Mouse (Mus musculus) kidney, embryonic 14.5 days (tissue): ENCODE data around the gene BC048679. TPM values are rescaled to one million over a fixed set of nuclear protein-coding genes. Genes with fewer than 3 reads are reported as not detected.
"Not testable (repeated sequence)": the region's sequence is repeated elsewhere in the genome, so short reads cannot be mapped to it uniquely, and the experiment has no call there.

Source experiments
- ATAC-seq: fragments of 200-750 bp; cut with Nextera tagmentation; 2 replicates; pipeline ENCODE4 v1.8.0; 2017; ENCODE audit warnings: moderate number of reproducible peaks, mild to moderate bottlenecking, moderate TSS enrichment, moderate library complexity; ENCODE audit not compliant: low FRiP score, low TSS enrichment
- H3K27ac ChIP-seq: fragments of 300-500 bp; sonication (generic); 2 replicates; pipeline ENCODE4 v1.5.1; 2014; ENCODE audit warnings: low read depth, mild to moderate bottlenecking, low read length, moderate library complexity, mixed read lengths
- H3K27me3 ChIP-seq: fragments of 300-500 bp; sonication (generic); 2 replicates; pipeline ENCODE4 v1.6.1; 2014; ENCODE audit warnings: mild to moderate bottlenecking, low read length; ENCODE audit not compliant: control insufficient read depth, insufficient read depth
- H3K36me3 ChIP-seq: fragments of 300-500 bp; sonication (generic); 2 replicates; pipeline ENCODE4 v1.6.1; 2014; ENCODE audit warnings: low read length, mixed read lengths; ENCODE audit not compliant: control insufficient read depth, insufficient read depth
- H3K4me1 ChIP-seq: fragments of 300-500 bp; sonication (generic); 2 replicates; pipeline ENCODE4 v1.6.1; 2014; ENCODE audit warnings: low read length, mixed read lengths; ENCODE audit not compliant: control insufficient read depth, insufficient read depth
- H3K4me2 ChIP-seq: fragments of 300-500 bp; sonication (generic); replicated peaks from 2 replicates; pipeline ENCODE4 v1.6.1; 2014; ENCODE audit warnings: low read depth, mild to moderate bottlenecking, low read length
- H3K4me3 ChIP-seq: fragments of 300-500 bp; sonication (generic); 2 replicates; pipeline ENCODE4 v1.5.1; 2014; ENCODE audit warnings: mild to moderate bottlenecking, low read length
- H3K9ac ChIP-seq: fragments of 300-500 bp; sonication (generic); 2 replicates; pipeline ENCODE4 v1.6.1; 2014; ENCODE audit warnings: low read depth, mild to moderate bottlenecking, low read length, moderate library complexity
- H3K9me3 ChIP-seq: fragments of 300-500 bp; sonication (generic); 2 replicates; pipeline ENCODE4 v1.6.1; 2016; ENCODE audit warnings: low read length; ENCODE audit not compliant: control insufficient read depth
- WGBS: fragments of 180-500 bp; shearing (Covaris S2); extraction: QIAGEN DNeasy Blood & Tissue Kit; methylation state at CpG from one replicate; pipeline ENCODE4 v1.1.7; 2014; 5-methylcytosine and 5-hydroxymethylcytosine counted together
- polyA plus RNA-seq: library from polyadenylated mRNA; unstranded; fragments of >200 nt; fragmentation: Nextera tagmentation; extraction: Ambion mirVana; gene quantifications from 2 replicates; pipeline ENCODE4 v1.2.1, GENCODE M21; 2014

The BC048679 gene
- polyA plus RNA-seq, 1 experiment from 2014 or later, result not detected

GRCm38 (mm10) chr7:81489649-81490048, 8.4 kb downstream of the BC048679 start:
- ATAC-seq, result no peak
- 9% methylated on average over 9 of the region's 9 CpGs for WGBS
- no peak overlapping the region for H3K4me3 ChIP-seq
- no peaks in the 10 kb centered on the region for H3K36me3 ChIP-seq
- H3K27me3 ChIP-seq, result no peaks in the 10 kb centered on the region
- no peak overlapping the region for H3K9ac ChIP-seq
- H3K4me1 ChIP-seq, result no peaks in the 10 kb centered on the region
- no peak overlapping the region for H3K4me2 ChIP-seq
- no peak overlapping the region for H3K27ac ChIP-seq
- no peaks in the 10 kb centered on the region for H3K9me3 ChIP-seq

- Histone ChIP-seq H3K9me3 (no peaks in the 10 kb centered on the region), H3K9ac (no peak overlapping the region), H3K27ac (no peak overlapping the region), H3K27me3 (peaks cover 12% of the 10 kb centered on the region), H3K36me3 (no peaks in the 10 kb centered on the region), H3K4me1 (no peaks in the 10 kb centered on the region), H3K4me3 (no peak overlapping the region), H3K4me2 (no peak overlapping the region)
- no peak for ATAC-seq
- WGBS, result 16% methylated on average over 8 of the region's 8 CpGs
Observed at GRCm38 (mm10) chr7:81480800-81481199, 17.3 kb downstream of the BC048679 start.

GRCm38 (mm10) chr7:81479531-81480090, 18.5 kb downstream of the BC048679 start:
- H3K9me3 ChIP-seq, result no peaks in the 10 kb centered on the region
- no peak overlapping the region for H3K4me3 ChIP-seq
- H3K36me3 ChIP-seq, result no peaks in the 10 kb centered on the region
- WGBS, result 57% methylated on average over 3 of the region's 3 CpGs
- no peak overlapping the region for H3K4me2 ChIP-seq
- no peak overlapping the region for H3K9ac ChIP-seq
- ATAC-seq, result no peak
- no peaks in the 10 kb centered on the region for H3K4me1 ChIP-seq
- peaks cover 12% of the 10 kb centered on the region for H3K27me3 ChIP-seq
- no peak overlapping the region for H3K27ac ChIP-seq

GRCm38 (mm10) chr7:81478261-81478660, 19.8 kb downstream of the BC048679 start:
- not testable (repeated sequence) for H3K27ac ChIP-seq, H3K36me3 ChIP-seq, H3K4me2 ChIP-seq, H3K9me3 ChIP-seq, ATAC-seq, H3K4me1 ChIP-seq, H3K9ac ChIP-seq, H3K4me3 ChIP-seq
- peaks cover 12% of the 10 kb centered on the region for H3K27me3 ChIP-seq

- peak overlapping the region; percentile 30 for H3K4me2 ChIP-seq
- H3K4me3 ChIP-seq, result 0 out of 2 replicates have a peak overlapping the region, but pooled peaks have one; percentile 5
- WGBS, result 6% methylated on average over 24 of the region's 24 CpGs
Observed at GRCm38 (mm10) chr7:81476833-81477232, 21.2 kb downstream of the BC048679 start.

GRCm38 (mm10) chr7:81475221-81475620, 22.9 kb downstream of the BC048679 start:
- Histone ChIP-seq H3K27me3 (peaks cover 12% of the 10 kb centered on the region; the same call in 1 of the 2 replicates), H3K4me1 (no peaks in the 10 kb centered on the region), H3K9ac (no peak overlapping the region), H3K9me3 (no peaks in the 10 kb centered on the region), H3K4me3 (no peak overlapping the region), H3K27ac (no peak overlapping the region), H3K4me2 (no peak overlapping the region), H3K36me3 (no peaks in the 10 kb centered on the region)
- 75% methylated on average over 3 of the region's 3 CpGs for WGBS
- ATAC-seq, result no peak

More at GRCm38 (mm10) chr7:81476833-81477232, 21.2 kb downstream of the BC048679 start:
- H3K9me3 ChIP-seq, result no peaks in the 10 kb centered on the region
- H3K9ac ChIP-seq, result no peak overlapping the region
- no peaks in the 10 kb centered on the region for H3K36me3 ChIP-seq
- no peaks in the 10 kb centered on the region for H3K4me1 ChIP-seq
- peaks cover 12% of the 10 kb centered on the region; the same call in 1 of the 2 replicates for H3K27me3 ChIP-seq
- ATAC-seq, result 0 out of 2 replicates have a peak, but pooled peaks have one; percentile 46
- no peak overlapping the region for H3K27ac ChIP-seq

- Histone ChIP-seq H3K27me3 (0 out of 2 replicates have a peak, but pooled peaks cover 4% of the 10 kb centered on the region), H3K4me2 (no peak overlapping the region), H3K4me1 (no peaks in the 10 kb centered on the region), H3K36me3 (no peaks in the 10 kb centered on the region), H3K9ac (no peak overlapping the region), H3K9me3 (no peaks in the 10 kb centered on the region), H3K27ac (no peak overlapping the region), H3K4me3 (no peak overlapping the region)
- ATAC-seq, result no peak
- WGBS, result 71% methylated on average over 9 of the region's 9 CpGs
Observed at GRCm38 (mm10) chr7:81464906-81465450, 33.1 kb downstream of the BC048679 start.

GRCm38 (mm10) chr7:81464116-81464515, 34.0 kb downstream of the BC048679 start:
- Histone ChIP-seq H3K4me1 (no peaks in the 10 kb centered on the region), H3K4me2 (no peak overlapping the region), H3K9ac (no peak overlapping the region), H3K27me3 (0 out of 2 replicates have a peak, but pooled peaks cover 4% of the 10 kb centered on the region), H3K36me3 (no peaks in the 10 kb centered on the region), H3K4me3 (no peak overlapping the region), H3K27ac (no peak overlapping the region), H3K9me3 (no peaks in the 10 kb centered on the region)
- ATAC-seq, result no peak
- 7% methylated on average over 4 of the region's 4 CpGs for WGBS

GRCm38 (mm10) chr7:81462815-81463214, 35.3 kb downstream of the BC048679 start:
- Histone ChIP-seq H3K4me3 (no peak overlapping the region), H3K4me2 (no peak overlapping the region), H3K36me3 (no peaks in the 10 kb centered on the region), H3K9me3 (no peaks in the 10 kb centered on the region), H3K27me3 (peaks cover 8% of the 10 kb centered on the region; the same call in 1 of the 2 replicates), H3K4me1 (no peaks in the 10 kb centered on the region), H3K9ac (no peak overlapping the region), H3K27ac (no peak overlapping the region)
- no peak for ATAC-seq
- 83% methylated on average over 3 of the region's 3 CpGs for WGBS
